Mouse (Mus musculus) lung, postnatal 0 days (tissue): ENCODE results near the gene D630003M21Rik. TPM values are rescaled to one million over a fixed set of nuclear protein-coding genes. Genes with fewer than 3 reads are reported as not detected.

ENCODE experiments used
- ATAC-seq: fragments of 200-750 bp; cut with Nextera tagmentation; 2 replicates; pipeline ENCODE4 v1.8.0; 2017; ENCODE audit warnings: moderate library complexity
- DNase-seq: peaks from one replicate; pipeline ENCODE4 v3.0.0-alpha.2; 2016; ENCODE audit warnings: low spot score
- H3K27ac ChIP-seq: fragments of 300-500 bp; sonication (generic); 2 replicates; pipeline ENCODE4 v1.5.1; 2014; ENCODE audit warnings: antibody characterized with exemption, mild to moderate bottlenecking, low read length, mixed read lengths
- H3K27me3 ChIP-seq: fragments of 300-500 bp; sonication (generic); replicated peaks from 2 replicates; pipeline ENCODE4 v1.6.1; 2014; ENCODE audit warnings: low read length, mixed read lengths; ENCODE audit not compliant: insufficient read depth
- H3K36me3 ChIP-seq: fragments of 300-500 bp; sonication (generic); 2 replicates; pipeline ENCODE4 v1.6.1; 2014; ENCODE audit warnings: low read length, mixed read lengths; ENCODE audit not compliant: insufficient read depth
- H3K4me1 ChIP-seq: fragments of 300-500 bp; sonication (generic); 2 replicates; pipeline ENCODE4 v1.6.1; 2014; ENCODE audit warnings: antibody characterized with exemption, low read depth, low read length, mixed read lengths; ENCODE audit not compliant: insufficient read depth
- H3K4me2 ChIP-seq: fragments of 300-500 bp; sonication (generic); replicated peaks from 2 replicates; pipeline ENCODE4 v1.6.1; 2014; ENCODE audit warnings: low read depth, mild to moderate bottlenecking, low read length, moderate library complexity, mixed read lengths
- H3K4me3 ChIP-seq: fragments of 300-500 bp; sonication (generic); 2 replicates; pipeline ENCODE4 v1.5.1; 2014; ENCODE audit warnings: low read depth, low read length
- H3K9ac ChIP-seq: fragments of 300-500 bp; sonication (generic); replicated peaks from 2 replicates; pipeline ENCODE4 v1.6.1; 2014; ENCODE audit warnings: low read depth, mild to moderate bottlenecking
- H3K9me3 ChIP-seq: fragments of 300-500 bp; sonication (generic); 2 replicates; pipeline ENCODE4 v1.6.1; 2016; ENCODE audit warnings: low read length, mixed read lengths
- CTCF ChIP-seq: IDR thresholded peaks from 2 replicates; pipeline ENCODE4 v1.5.1; 2016; ENCODE audit warnings: antibody characterized with exemption, mild to moderate bottlenecking
- EP300 ChIP-seq: IDR thresholded peaks from 2 replicates; pipeline ENCODE4 v1.6.1; 2016; ENCODE audit warnings: antibody characterized with exemption, mild to moderate bottlenecking, control low read depth
- WGBS: fragments of 180-500 bp; shearing (Covaris S2); extraction: QIAGEN DNeasy Blood & Tissue Kit; methylation state at CpG from one replicate; pipeline ENCODE4 v1.1.7; 2014; 5-methylcytosine and 5-hydroxymethylcytosine counted together
- microRNA-seq: library from miRNA; unstranded; fragments of <30 nt; microRNA quantifications from one replicate; pipeline ENCODE4, GENCODE M21; 2016
- polyA plus RNA-seq: library from polyadenylated mRNA; unstranded; fragments of >200 nt; fragmentation: Nextera tagmentation; extraction: Ambion mirVana; gene quantifications from 2 replicates; pipeline ENCODE4 v1.2.1, GENCODE M21; 2015

Gene D630003M21Rik
- polyA plus RNA-seq, 1 experiment from 2014 or later, result 0.85 TPM

DNA sequence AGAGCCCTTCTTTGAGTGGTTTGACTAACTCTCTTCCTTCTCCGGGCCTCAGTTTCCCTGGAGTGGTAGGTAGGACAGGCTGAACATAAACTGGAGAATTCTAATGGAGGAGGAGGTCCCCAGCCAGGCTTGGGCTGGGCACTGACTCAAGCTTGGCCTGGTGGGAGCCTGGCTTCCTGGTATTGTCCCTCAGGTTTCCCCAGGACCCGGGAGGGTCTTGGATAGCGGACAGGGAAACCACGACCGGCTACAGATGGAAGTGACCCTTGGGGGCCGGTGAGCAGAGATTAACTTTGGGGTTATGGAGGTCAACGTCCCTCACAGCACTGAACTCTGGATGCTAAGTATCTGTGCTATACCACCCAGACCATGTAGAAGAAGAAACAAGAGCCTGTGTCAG is 87.8 kb downstream of the D630003M21Rik start:
- H3K4me3 ChIP-seq, result no peak overlapping the region
- DNase-seq (no peak), ATAC-seq (no peak)
- H3K27me3 ChIP-seq, result no peaks in the 10 kb centered on the region
- peak overlapping the region; percentile 72 for H3K27ac ChIP-seq
- WGBS, result 72% methylated on average over 7 of the region's 7 CpGs
- TF ChIP-seq CTCF (no peak), EP300 (no peak; the same call in 1 of the 2 replicates)
- no peaks in the 10 kb centered on the region for H3K9me3 ChIP-seq
- H3K36me3 ChIP-seq, result no peaks in the 10 kb centered on the region
- H3K9ac ChIP-seq, result no peak overlapping the region
- peaks cover 50% of the 10 kb centered on the region for H3K4me1 ChIP-seq
- H3K4me2 ChIP-seq, result no peak overlapping the region

DNA sequence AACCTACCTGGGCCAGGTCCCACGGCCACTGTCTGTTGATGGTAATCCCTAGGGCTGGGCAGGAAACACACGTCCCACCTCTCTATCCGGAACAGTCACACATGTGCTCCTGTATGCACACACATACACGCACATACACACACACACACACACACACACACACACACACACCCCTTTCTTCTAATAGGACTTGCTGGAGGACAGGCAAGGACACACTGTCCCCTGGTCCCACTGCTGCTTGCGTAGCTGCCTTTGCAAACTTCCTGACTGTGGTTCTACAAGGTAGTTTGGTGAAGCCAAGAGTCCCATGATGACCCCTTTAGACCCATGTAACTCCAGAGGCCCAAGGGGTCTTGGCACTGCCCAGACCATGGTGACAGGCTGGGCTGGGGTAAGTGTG is 88.4 kb downstream of the D630003M21Rik start:
- no peak overlapping the region for H3K9ac ChIP-seq
- no peaks in the 10 kb centered on the region for H3K9me3 ChIP-seq
- H3K4me2 ChIP-seq, result no peak overlapping the region
- no peak for TF ChIP-seq CTCF
- TF ChIP-seq EP300, result peak; percentile 38; the same call in 1 of the 2 replicates
- no peak for ATAC-seq
- peaks cover 48% of the 10 kb centered on the region for H3K4me1 ChIP-seq
- H3K27ac ChIP-seq, result peak overlapping the region; percentile 72
- H3K4me3 ChIP-seq, result no peak overlapping the region
- H3K36me3 ChIP-seq, result no peaks in the 10 kb centered on the region
- DNase-seq, result no peak
- H3K27me3 ChIP-seq, result no peaks in the 10 kb centered on the region
- 71% methylated on average over 5 of the region's 5 CpGs for WGBS

DNA sequence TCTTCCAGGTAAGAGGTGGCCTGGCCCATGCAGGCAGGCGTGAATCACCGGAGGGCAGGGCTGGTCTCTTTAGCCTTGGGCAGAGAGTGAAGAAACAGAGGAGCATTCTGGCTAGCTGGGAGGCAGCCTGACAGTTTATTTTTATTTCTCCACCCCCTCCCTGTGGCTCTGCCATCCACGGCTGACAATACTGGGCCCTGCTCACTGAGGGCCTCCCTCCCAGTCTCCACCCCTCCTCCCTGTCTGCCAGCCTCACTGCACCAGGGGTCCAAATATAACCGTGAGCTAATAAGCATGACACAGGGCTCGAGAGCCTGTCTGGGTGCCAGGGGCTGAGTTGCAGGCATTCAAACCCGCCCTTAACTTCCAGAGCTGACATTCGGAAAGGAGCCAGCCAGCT is 89.4 kb downstream of the D630003M21Rik start:
- Histone ChIP-seq H3K9ac (no peak overlapping the region), H3K27me3 (no peaks in the 10 kb centered on the region), H3K4me3 (no peak overlapping the region), H3K27ac (peak overlapping the region; percentile 72), H3K36me3 (peaks cover 5% of the 10 kb centered on the region; the same call in 1 of the 2 replicates), H3K4me2 (no peak overlapping the region), H3K9me3 (no peaks in the 10 kb centered on the region), H3K4me1 (peaks cover 40% of the 10 kb centered on the region)
- ATAC-seq (peak; percentile 74), DNase-seq (peak; percentile 84)
- WGBS, result 23% methylated on average over 7 of the region's 7 CpGs
- no peak for TF ChIP-seq CTCF
- TF ChIP-seq EP300, result no peak; the same call in 1 of the 2 replicates

DNA sequence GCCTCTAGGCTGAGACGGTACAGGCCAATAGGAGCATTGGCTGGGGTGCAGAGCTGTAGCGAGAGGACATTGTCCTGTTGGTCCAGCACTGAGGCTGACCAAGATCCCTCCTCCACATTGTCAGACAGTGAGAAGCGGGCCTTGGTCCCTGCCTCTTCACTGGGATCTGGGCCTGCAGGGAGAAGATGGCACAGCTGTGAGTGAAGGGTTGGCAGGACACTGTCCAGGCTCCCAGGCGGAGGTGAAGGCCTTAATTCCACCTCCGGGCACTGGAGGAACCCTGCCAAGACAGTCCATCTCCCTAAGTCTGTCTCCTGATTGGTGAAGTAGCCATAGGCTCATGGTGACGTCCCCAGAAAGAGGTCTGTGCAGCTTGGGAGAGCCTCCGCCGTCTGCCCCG is 90.2 kb downstream of the D630003M21Rik start:
- ATAC-seq (no peak), DNase-seq (no peak)
- Histone ChIP-seq H3K36me3 (peaks cover 9% of the 10 kb centered on the region; the same call in 1 of the 2 replicates), H3K4me2 (no peak overlapping the region), H3K4me3 (no peak overlapping the region), H3K27ac (peak overlapping the region; percentile 72; the same call in 1 of the 2 replicates), H3K27me3 (no peaks in the 10 kb centered on the region), H3K9me3 (no peaks in the 10 kb centered on the region), H3K4me1 (peaks cover 37% of the 10 kb centered on the region), H3K9ac (no peak overlapping the region)
- no peak for TF ChIP-seq CTCF
- TF ChIP-seq EP300, result no peak
- WGBS, result 89% methylated on average over 9 of the region's 9 CpGs

DNA sequence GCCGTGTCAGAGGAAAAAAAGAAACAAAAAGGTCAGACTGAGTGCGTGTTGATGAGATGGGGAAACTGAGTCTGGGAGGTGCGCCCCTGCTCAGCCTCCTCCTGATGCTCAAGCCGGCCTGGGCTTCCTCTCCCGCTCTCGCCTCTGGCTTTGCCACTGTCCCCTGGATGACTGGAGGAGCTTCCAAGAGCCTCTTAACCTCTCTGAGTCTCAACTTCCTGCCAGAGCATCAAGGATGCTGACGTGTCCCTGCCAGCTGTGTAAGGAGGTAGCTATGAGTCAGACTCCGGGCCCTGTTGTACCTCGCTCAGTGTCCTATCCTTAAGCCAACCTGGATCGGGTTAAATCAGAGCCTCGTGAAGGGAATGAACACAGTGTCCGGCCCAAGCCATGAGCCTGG is 91.3 kb downstream of the D630003M21Rik start:
- no peak overlapping the region for H3K9ac ChIP-seq
- H3K36me3 ChIP-seq, result peaks cover 18% of the 10 kb centered on the region; the same call in 1 of the 2 replicates
- no peaks in the 10 kb centered on the region for H3K9me3 ChIP-seq
- H3K4me2 ChIP-seq, result no peak overlapping the region
- H3K27me3 ChIP-seq, result no peaks in the 10 kb centered on the region
- no peak for TF ChIP-seq CTCF
- ATAC-seq, result no peak
- no peak for DNase-seq
- H3K4me3 ChIP-seq, result no peak overlapping the region
- 80% methylated on average over 12 of the region's 12 CpGs for WGBS
- peaks cover 32% of the 10 kb centered on the region for H3K4me1 ChIP-seq
- H3K27ac ChIP-seq, result no peak overlapping the region

DNA sequence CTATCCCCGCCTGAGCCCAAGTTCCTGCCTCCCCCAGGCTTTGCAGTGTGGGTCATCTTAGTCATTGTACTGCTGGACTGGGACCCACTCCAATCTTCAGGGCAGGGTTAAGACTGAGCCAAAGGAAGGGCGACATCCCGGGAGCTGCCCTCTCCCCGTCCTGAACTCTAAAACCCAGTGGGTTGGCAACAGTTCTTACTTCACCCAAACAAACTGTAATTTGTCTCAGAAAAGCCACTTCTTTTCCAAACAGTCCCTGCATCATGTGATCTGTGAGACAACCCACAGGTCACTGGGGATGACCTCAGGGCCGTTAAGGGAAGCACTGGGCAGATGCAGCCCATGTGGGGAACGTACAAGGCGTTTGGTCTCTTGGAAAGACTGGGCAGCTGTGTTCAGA is 92.8 kb downstream of the D630003M21Rik start:
- Histone ChIP-seq H3K27ac (peak overlapping the region; percentile 54), H3K4me1 (peaks cover 17% of the 10 kb centered on the region; the same call in 1 of the 2 replicates), H3K27me3 (no peaks in the 10 kb centered on the region), H3K9ac (no peak overlapping the region), H3K9me3 (no peaks in the 10 kb centered on the region), H3K4me2 (no peak overlapping the region), H3K4me3 (no peak overlapping the region), H3K36me3 (peaks cover 28% of the 10 kb centered on the region)
- ATAC-seq (peak; percentile 77), DNase-seq (peak; percentile 91)
- TF ChIP-seq CTCF (no peak), EP300 (peak; percentile 61)
- 31% methylated on average over 7 of the region's 7 CpGs for WGBS

DNA sequence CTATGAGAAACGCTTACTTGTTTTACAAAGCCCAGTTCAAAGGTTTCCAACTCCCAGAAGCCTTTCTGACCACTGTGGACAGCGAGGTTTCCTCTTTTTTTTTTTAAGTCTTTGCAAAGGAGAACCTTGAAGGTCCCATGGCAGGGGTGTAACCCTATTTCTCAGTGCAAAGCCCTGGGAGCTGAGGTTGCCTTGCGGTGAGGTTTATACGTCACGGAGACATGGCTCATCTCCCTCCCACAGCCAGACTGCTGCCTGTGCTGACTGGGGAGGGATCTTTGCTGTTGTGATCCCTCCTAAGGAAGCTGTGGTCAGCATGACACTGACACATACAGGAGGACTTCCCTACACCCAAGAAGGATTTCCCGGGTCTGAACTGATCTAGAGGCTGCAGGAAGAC is 96.0 kb downstream of the D630003M21Rik start:
- Histone ChIP-seq H3K4me1 (peaks cover 16% of the 10 kb centered on the region; the same call in 1 of the 2 replicates), H3K27me3 (no peaks in the 10 kb centered on the region), H3K4me3 (no peak overlapping the region), H3K36me3 (peaks cover 37% of the 10 kb centered on the region), H3K9me3 (no peaks in the 10 kb centered on the region), H3K9ac (no peak overlapping the region), H3K27ac (no peak overlapping the region), H3K4me2 (no peak overlapping the region)
- peak; percentile 47 for DNase-seq
- ATAC-seq, result no peak
- WGBS, result 70% methylated on average over 6 of the region's 6 CpGs
- TF ChIP-seq CTCF (no peak), EP300 (no peak)

Small RNA genes lying within 50 kb of the gene (microRNA-seq; reads per million reads assigned to microRNA genes)
- not detected for gene Mir7685

Other genes starting within 250 kb of the D630003M21Rik start
- 8.1 and 8.6 TPM in 2 replicates for gene Tti1, start 200.8 kb downstream of the D630003M21Rik start, polyA plus RNA-seq
- gene Rprd1b, start 200.7 kb downstream of the D630003M21Rik start, polyA plus RNA-seq, result 23.4 and 23.8 TPM in 2 replicates
- gene Tgm2, start 82.8 kb downstream of the D630003M21Rik start, polyA plus RNA-seq, result 97.0 TPM in 2 replicates
- gene Bpi, start 28.9 kb upstream of the D630003M21Rik start, polyA plus RNA-seq, result not detected in 2 replicates
- 42.1 and 56.8 TPM in 2 replicates for gene Lbp, start 77.3 kb upstream of the D630003M21Rik start, polyA plus RNA-seq
- 6.1 and 6.2 TPM in 2 replicates for gene Snhg11, start 146.4 kb upstream of the D630003M21Rik start, polyA plus RNA-seq
- 14.8 and 17.8 TPM in 2 replicates for gene Ralgapb, start 180.6 kb upstream of the D630003M21Rik start, polyA plus RNA-seq